Mouse (Mus musculus) lung, postnatal 4 days (tissue): ENCODE results near the gene Vegfb.

Experiments
- DNase-seq, 2 experiments: peaks; one replicate each; pipeline ENCODE4 v3.0.0; 2021

Gene Vegfb

GRCm38 (mm10) chr19:6987061-6987903 lies at the start of gene Vegfb:
Vegfb (minus strand) TSS chr19:6987651.
- DNase-seq = peak; percentile 68 to 79

GRCm38 (mm10) chr19:7034006-7034405 lies 46.6 kb upstream of the Vegfb start:
- DNase-seq = no peak

GRCm38 (mm10) chr19:7029531-7029930 lies 42.1 kb upstream of the Vegfb start:
- no peak for DNase-seq

- peak in 1 of 2 experiments; percentile 74 for DNase-seq
Observed at GRCm38 (mm10) chr19:7020224-7020641, 32.8 kb upstream of the Vegfb start.

- DNase-seq = peak; percentile 74 to 75
Observed at GRCm38 (mm10) chr19:7019191-7019590, 31.7 kb upstream of the Vegfb start, which contains the start of gene Fermt3. Fermt3 (minus strand) TSS chr19:7019469.

- DNase-seq = peak in 1 of 2 experiments; percentile 7
Observed at GRCm38 (mm10) chr19:7018546-7018945, 31.1 kb upstream of the Vegfb start.

- DNase-seq = peak; percentile 31 to 32
Observed at GRCm38 (mm10) chr19:7017541-7018457, 30.3 kb upstream of the Vegfb start.

GRCm38 (mm10) chr19:7014481-7015135 lies 27.2 kb upstream of the Vegfb start:
- peak in 1 of 2 experiments; percentile 4 for DNase-seq

- peak in 1 of 2 experiments; percentile 22 for DNase-seq
Observed at GRCm38 (mm10) chr19:7013984-7014383, 26.5 kb upstream of the Vegfb start.

GRCm38 (mm10) chr19:7012426-7012825 lies 25.0 kb upstream of the Vegfb start:
- DNase-seq = no peak

- no peak for DNase-seq
Observed at GRCm38 (mm10) chr19:7006892-7007593, 19.6 kb upstream of the Vegfb start.

GRCm38 (mm10) chr19:6999360-7000063 lies 12.1 kb upstream of the Vegfb start:
- DNase-seq = no peak

GRCm38 (mm10) chr19:6997721-6998290 lies 10.4 kb upstream of the Vegfb start:
- DNase-seq = peak in 1 of 2 experiments; percentile 4

- peak; percentile 91 for DNase-seq
Observed at GRCm38 (mm10) chr19:6996006-6996405, 8.6 kb upstream of the Vegfb start, which contains the start of the genes Nudt22 and Trpt1. Nudt22 (minus strand) TSS chr19:6996117. Trpt1 (plus strand) TSS chr19:6996131.

- DNase-seq = no peak
Observed at GRCm38 (mm10) chr19:6995255-6995991, 8.0 kb upstream of the Vegfb start.

- DNase-seq = no peak
Observed at GRCm38 (mm10) chr19:6994489-6994888, 7.0 kb upstream of the Vegfb start.

GRCm38 (mm10) chr19:6994002-6994401 lies 6.6 kb upstream of the Vegfb start:
- DNase-seq = no peak

GRCm38 (mm10) chr19:6993011-6993770 lies 5.7 kb upstream of the Vegfb start:
- no peak for DNase-seq
